Mouse (Mus musculus): ENCODE results near the gene Tspan17. TPM values are rescaled to one million over a fixed set of nuclear protein-coding genes. Genes with fewer than 3 reads are reported as not detected.
"Not testable (repeated sequence)": the region's sequence is repeated elsewhere in the genome, so short reads cannot be mapped to it uniquely, and the experiment has no call there.

The Tspan17 gene
- polyA plus RNA-seq, 1 experiment from 2014 or later = 54.0 TPM

DNA sequence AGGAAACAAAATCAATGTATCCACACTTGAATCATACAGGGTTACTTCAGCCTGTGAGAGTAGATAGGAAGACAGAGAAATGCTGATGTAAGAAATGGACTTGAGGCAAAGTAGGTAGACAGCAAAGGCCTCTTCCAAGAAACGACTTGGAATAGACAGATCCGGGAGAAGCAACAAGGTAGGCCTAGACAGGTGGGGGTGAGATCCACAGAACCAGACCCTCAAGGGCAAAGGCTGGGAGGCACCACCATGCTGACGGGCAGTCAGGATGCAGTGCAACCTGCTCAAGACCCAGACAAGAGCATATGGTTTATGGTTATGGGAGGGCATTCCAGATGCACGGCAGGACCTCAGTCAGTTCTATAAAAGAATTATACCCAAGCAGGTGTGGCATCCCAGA is 22.2 kb upstream of the Tspan17 start:
- Histone ChIP-seq H3K9ac (no peak overlapping the region), H3K4me2 (peak overlapping the region; percentile 78; the same call in 1 of the 2 replicates), H3K27ac (no peak overlapping the region), H3K4me3 (no peak overlapping the region), H3K27me3 (peaks cover 68% of the 10 kb centered on the region), H3K4me1 (replicated peaks) (peaks cover 25% of the 10 kb centered on the region), H3K36me3 (no peaks in the 10 kb centered on the region), H3K9me3 (no peaks in the 10 kb centered on the region)
- no peak for ATAC-seq (ENCODE audit: low FRiP score)
- 89% methylated on average over 4 of the region's 4 CpGs for WGBS

DNA sequence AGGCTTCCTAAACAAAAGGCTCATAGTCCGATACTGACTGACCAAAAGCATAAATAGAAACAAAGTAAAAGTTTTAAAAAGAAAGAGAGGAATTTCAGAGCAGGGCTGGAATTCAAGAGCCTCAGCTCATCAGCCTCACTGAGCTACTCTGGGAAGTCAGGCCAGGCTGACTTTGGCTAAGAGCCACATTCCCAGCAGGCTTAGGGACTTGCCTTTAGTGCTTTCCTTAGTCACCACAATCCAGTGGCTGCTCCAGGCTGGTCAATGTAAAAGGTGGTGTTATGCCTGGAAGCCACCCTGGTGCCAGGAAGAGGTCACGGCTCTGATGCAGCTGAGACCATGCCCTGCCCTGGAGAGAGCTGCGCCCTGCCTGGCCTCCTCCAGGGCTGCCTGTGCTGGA is 8.6 kb upstream of the Tspan17 start:
- H3K4me1 ChIP-seq (replicated peaks) = 0 out of 2 replicates have a peak, but pooled peaks cover 6% of the 10 kb centered on the region

GRCm38 (mm10) chr13:54781086-54781485 is 8.1 kb upstream of the Tspan17 start:
- H3K9ac ChIP-seq = no peak overlapping the region
- ATAC-seq (ENCODE audit: low FRiP score) = no peak
- 88% methylated on average over 3 of the region's 3 CpGs for WGBS
- no peak overlapping the region for H3K4me2 ChIP-seq
- no peak overlapping the region for H3K4me3 ChIP-seq
- H3K9me3 ChIP-seq = no peaks in the 10 kb centered on the region
- H3K27ac ChIP-seq = peak overlapping the region; percentile 50; the same call in 1 of the 2 replicates
- no peaks in the 10 kb centered on the region for H3K36me3 ChIP-seq
- H3K27me3 ChIP-seq = peaks cover 8% of the 10 kb centered on the region; the same call in 1 of the 2 replicates
- 0 out of 2 replicates have a peak, but pooled peaks cover 6% of the 10 kb centered on the region for H3K4me1 ChIP-seq (replicated peaks)

More for the DNA sequence above, 8.6 kb upstream of the Tspan17 start:
- ATAC-seq (ENCODE audit: low FRiP score) = no peak
- no peak overlapping the region for H3K4me2 ChIP-seq
- 0 out of 2 replicates have a peak, but pooled peaks cover 8% of the 10 kb centered on the region for H3K27me3 ChIP-seq
- peak overlapping the region; percentile 50; the same call in 1 of the 2 replicates for H3K27ac ChIP-seq
- no peak overlapping the region for H3K9ac ChIP-seq
- H3K36me3 ChIP-seq = no peaks in the 10 kb centered on the region
- H3K9me3 ChIP-seq = no peaks in the 10 kb centered on the region
- 81% methylated on average over 3 of the region's 3 CpGs for WGBS
- no peak overlapping the region for H3K4me3 ChIP-seq

GRCm38 (mm10) chr13:54783235-54783634 is 5.9 kb upstream of the Tspan17 start:
- no peak overlapping the region for H3K27ac ChIP-seq
- WGBS = 33% methylated on average over 2 of the region's 2 CpGs
- no peak overlapping the region for H3K4me2 ChIP-seq
- peaks cover 18% of the 10 kb centered on the region; the same call in 1 of the 2 replicates for H3K27me3 ChIP-seq
- H3K9ac ChIP-seq = no peak overlapping the region
- no peak overlapping the region for H3K4me3 ChIP-seq
- H3K4me1 ChIP-seq (replicated peaks) = 0 out of 2 replicates have a peak, but pooled peaks cover 6% of the 10 kb centered on the region
- H3K9me3 ChIP-seq = no peaks in the 10 kb centered on the region
- ATAC-seq (ENCODE audit: low FRiP score) = no peak
- no peaks in the 10 kb centered on the region for H3K36me3 ChIP-seq

DNA sequence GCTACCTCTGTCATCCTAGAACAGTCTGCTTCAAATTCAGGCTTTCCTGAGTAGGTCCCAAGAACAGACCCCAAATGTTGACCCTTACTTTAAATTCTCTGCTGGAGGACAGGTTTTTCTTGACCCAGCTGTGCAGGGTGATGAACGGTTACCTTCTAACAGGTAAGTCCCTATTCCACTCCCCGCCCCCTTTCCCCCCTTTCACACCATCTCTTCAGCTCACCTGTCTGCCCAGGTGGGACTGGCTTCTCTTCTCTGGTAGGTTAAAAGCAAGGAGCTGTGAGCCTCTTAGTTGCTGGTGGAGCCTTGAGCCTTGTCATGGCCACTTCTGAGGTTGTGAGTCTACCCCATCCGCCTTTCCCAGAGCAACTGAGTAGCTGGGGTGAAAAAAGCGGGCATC is 5.5 kb upstream of the Tspan17 start, which contains the start of gene Eif4e1b:
Gene Eif4e1b (plus strand): TSS at position 301 of the 400 bp plus-strand sequence.
- Histone ChIP-seq H3K4me2 (no peak within 1 kb of the TSS), H3K27me3 (peaks cover 18% of the 10 kb centered on the region; the same call in 1 of the 2 replicates), H3K36me3 (no peaks in the 10 kb centered on the region), H3K9me3 (no peaks in the 10 kb centered on the region), H3K9ac (no peak within 1 kb of the TSS), H3K4me1 (replicated peaks) (0 out of 2 replicates have a peak, but pooled peaks cover 6% of the 10 kb centered on the region), H3K27ac (no peak within 1 kb of the TSS), H3K4me3 (no peak within 1 kb of the TSS)
- no peak for ATAC-seq (ENCODE audit: low FRiP score)
- WGBS = 85% methylated on average over 4 of the region's 4 CpGs

- not testable (repeated sequence) for H3K27ac ChIP-seq; H3K36me3 ChIP-seq; ATAC-seq (ENCODE audit: low FRiP score); H3K9me3 ChIP-seq; H3K9ac ChIP-seq; H3K4me3 ChIP-seq; H3K4me2 ChIP-seq
- peaks cover 18% of the 10 kb centered on the region for H3K4me1 ChIP-seq (replicated peaks)
- H3K27me3 ChIP-seq = peaks cover 43% of the 10 kb centered on the region
- 63% methylated on average over 2 of the region's 2 CpGs for WGBS
These were observed 1.6 kb upstream of the Tspan17 start for GRCm38 (mm10) chr13:54787591-54787990.

- WGBS = 1% methylated on average over 38 of the region's 38 CpGs
- Histone ChIP-seq H3K4me3 (peak overlapping the region; percentile 59), H3K27me3 (peaks cover 53% of the 10 kb centered on the region), H3K9ac (peak overlapping the region; percentile 75), H3K4me1 (replicated peaks) (peaks cover 18% of the 10 kb centered on the region), H3K27ac (peak overlapping the region; percentile 40; the same call in 1 of the 2 replicates), H3K9me3 (no peaks in the 10 kb centered on the region), H3K4me2 (peak overlapping the region; percentile 94), H3K36me3 (0 out of 2 replicates have a peak, but pooled peaks cover 5% of the 10 kb centered on the region)
- ATAC-seq (ENCODE audit: low FRiP score) = peak; percentile 41
These were observed 602 bp downstream of the Tspan17 start for GRCm38 (mm10) chr13:54789561-54790397.

GRCm38 (mm10) chr13:54792259-54793230 is 3.4 kb downstream of the Tspan17 start:
- Histone ChIP-seq H3K4me3 (no peak overlapping the region), H3K27ac (no peak overlapping the region), H3K9me3 (no peaks in the 10 kb centered on the region), H3K9ac (no peak overlapping the region), H3K4me1 (replicated peaks) (peaks cover 18% of the 10 kb centered on the region), H3K27me3 (peaks cover 55% of the 10 kb centered on the region), H3K36me3 (0 out of 2 replicates have a peak, but pooled peaks cover 5% of the 10 kb centered on the region), H3K4me2 (no peak overlapping the region)
- WGBS = 24% methylated on average over 21 of the region's 21 CpGs
- no peak for ATAC-seq (ENCODE audit: low FRiP score)

- Histone ChIP-seq H3K9ac (no peak overlapping the region; the same call in 1 of the 2 replicates), H3K27me3 (peaks cover 66% of the 10 kb centered on the region), H3K9me3 (no peaks in the 10 kb centered on the region), H3K4me3 (no peak overlapping the region), H3K27ac (no peak overlapping the region), H3K36me3 (0 out of 2 replicates have a peak, but pooled peaks cover 5% of the 10 kb centered on the region), H3K4me1 (replicated peaks) (peaks cover 16% of the 10 kb centered on the region), H3K4me2 (no peak overlapping the region)
- 77% methylated on average over 16 of the region's 16 CpGs for WGBS
- no peak for ATAC-seq (ENCODE audit: low FRiP score)
These were observed 4.9 kb downstream of the Tspan17 start for GRCm38 (mm10) chr13:54794002-54794577.

- Histone ChIP-seq H3K27me3 (peaks cover 66% of the 10 kb centered on the region), H3K36me3 (0 out of 2 replicates have a peak, but pooled peaks cover 5% of the 10 kb centered on the region), H3K4me3 (no peak overlapping the region), H3K4me1 (replicated peaks) (peaks cover 8% of the 10 kb centered on the region), H3K27ac (no peak overlapping the region), H3K4me2 (no peak overlapping the region), H3K9me3 (no peaks in the 10 kb centered on the region), H3K9ac (no peak overlapping the region)
- ATAC-seq (ENCODE audit: low FRiP score) = no peak
- 47% methylated on average over 5 of the region's 5 CpGs for WGBS
These were observed 5.7 kb downstream of the Tspan17 start for GRCm38 (mm10) chr13:54794843-54795242.

- Histone ChIP-seq H3K36me3 (0 out of 2 replicates have a peak, but pooled peaks cover 5% of the 10 kb centered on the region), H3K27me3 (peaks cover 51% of the 10 kb centered on the region), H3K4me2 (no peak overlapping the region), H3K4me3 (no peak overlapping the region), H3K9ac (no peak overlapping the region), H3K4me1 (replicated peaks) (no peaks in the 10 kb centered on the region; the same call in none of the 2 replicates), H3K9me3 (no peaks in the 10 kb centered on the region), H3K27ac (no peak overlapping the region)
- WGBS = 43% methylated on average over 4 of the region's 4 CpGs
- no peak for ATAC-seq (ENCODE audit: low FRiP score)
These were observed 8.2 kb downstream of the Tspan17 start for GRCm38 (mm10) chr13:54797356-54797755.

All from hindbrain, embryonic 13.5 days (tissue).